Mouse (Mus musculus) embryonic facial prominence, embryonic 10.5 days (tissue): ENCODE measurements around the gene Mrvi1. TPM values are rescaled to one million over a fixed set of nuclear protein-coding genes. Genes with fewer than 3 reads are reported as not detected.
A peak's percentile ranks its signal among the peaks of the same experiment; 100 is the strongest.

Experiments
- DNase-seq: peaks from one replicate; pipeline ENCODE4 v3.0.0-alpha.2; 2017; ENCODE audit warnings: low spot score
- H3K27ac ChIP-seq: fragments of 300-500 bp; sonication (generic); replicated peaks from 2 replicates; pipeline ENCODE4 v1.5.1; 2016; ENCODE audit warnings: mild to moderate bottlenecking
- H3K27me3 ChIP-seq: fragments of 300-500 bp; sonication (generic); replicated peaks from 2 replicates; pipeline ENCODE4 v1.6.1; 2016; ENCODE audit warnings: low read depth, mild to moderate bottlenecking; ENCODE audit not compliant: poor library complexity, severe bottlenecking
- H3K36me3 ChIP-seq: fragments of 300-500 bp; sonication (generic); replicated peaks from 2 replicates; pipeline ENCODE4 v1.6.1; 2016; ENCODE audit warnings: mild to moderate bottlenecking, moderate library complexity
- H3K4me1 ChIP-seq: fragments of 300-500 bp; sonication (generic); 2 replicates; pipeline ENCODE4 v1.6.1; 2016
- H3K4me3 ChIP-seq: fragments of 300-500 bp; sonication (generic); 2 replicates; pipeline ENCODE4 v1.5.1; 2016; ENCODE audit warnings: mild to moderate bottlenecking, moderate library complexity
- H3K9me3 ChIP-seq: fragments of 300-500 bp; sonication (generic); 2 replicates; pipeline ENCODE4 v1.6.1; 2016; ENCODE audit warnings: mild to moderate bottlenecking
- WGBS: fragments of 180-500 bp; shearing (Covaris S2); methylation state at CpG from one replicate; pipeline ENCODE4 v1.1.7; 2016; 5-methylcytosine and 5-hydroxymethylcytosine counted together
- polyA plus RNA-seq: library from polyadenylated mRNA; unstranded; fragments of >200 nt; fragmentation: Nextera tagmentation; extraction: Ambion mirVana; gene quantifications from 2 replicates; pipeline ENCODE4 v1.2.1, GENCODE M21; 2016

Mrvi1 gene
- polyA plus RNA-seq, 1 experiment from 2014 or later, result 1.5 TPM

DNA sequence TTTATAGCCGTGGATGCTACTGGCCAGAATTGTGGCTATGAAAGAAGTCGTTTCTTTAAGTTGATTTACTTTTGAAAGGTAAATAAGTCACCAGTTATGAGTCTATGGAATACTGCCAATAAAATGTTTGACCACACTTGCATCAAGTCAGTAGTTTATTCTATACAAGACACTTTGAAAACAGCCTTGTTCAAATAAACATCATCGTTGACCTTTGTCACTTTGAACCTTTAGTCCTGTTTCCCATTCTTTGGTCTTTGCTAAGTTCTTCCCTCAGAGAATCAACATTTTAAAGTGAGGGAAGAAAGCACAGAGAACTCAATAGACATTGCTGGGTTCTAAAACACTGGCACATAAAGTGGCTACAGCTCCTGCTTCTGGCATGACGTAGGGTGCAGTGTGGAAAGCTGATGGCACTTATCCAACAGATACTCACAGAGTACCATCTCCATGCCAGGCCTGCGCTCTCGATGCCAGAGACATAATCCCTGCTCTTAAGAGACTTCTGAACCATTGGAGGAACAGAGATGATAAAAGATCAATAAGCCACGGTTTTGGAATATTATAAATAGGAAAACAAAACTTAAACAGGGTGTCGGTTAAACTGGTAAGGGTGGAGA, 127.2 kb downstream of the Mrvi1 start:
- no peak for DNase-seq
- no peaks in the 10 kb centered on the region for H3K9me3 ChIP-seq
- no peaks in the 10 kb centered on the region for H3K27me3 ChIP-seq
- H3K4me1 ChIP-seq, result peaks cover 22% of the 10 kb centered on the region
- H3K36me3 ChIP-seq, result no peaks in the 10 kb centered on the region
- 82% methylated on average over 8 of the region's 8 CpGs for WGBS
- H3K27ac ChIP-seq, result no peak overlapping the region
- H3K4me3 ChIP-seq, result no peak overlapping the region

DNA sequence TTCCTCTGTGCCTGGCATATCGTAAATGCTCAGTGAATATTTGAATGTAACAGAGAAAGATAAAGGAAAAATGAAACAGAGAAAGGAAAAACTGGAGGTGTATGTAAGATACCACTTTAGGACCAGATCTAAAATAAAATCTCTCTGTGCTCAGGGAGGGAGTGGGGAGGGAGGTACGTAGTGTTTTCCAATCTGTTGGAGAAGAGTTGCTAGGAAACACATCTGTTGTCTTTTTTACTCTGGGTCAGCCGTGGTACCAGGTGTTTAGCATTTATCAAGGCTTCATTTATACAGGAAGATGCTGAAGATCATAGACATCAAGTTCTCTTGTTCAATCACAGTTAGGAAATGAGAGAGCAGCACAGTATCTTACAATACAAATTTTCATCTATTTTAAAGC, 127.7 kb downstream of the Mrvi1 start:
- no peak overlapping the region for H3K27ac ChIP-seq

DNA sequence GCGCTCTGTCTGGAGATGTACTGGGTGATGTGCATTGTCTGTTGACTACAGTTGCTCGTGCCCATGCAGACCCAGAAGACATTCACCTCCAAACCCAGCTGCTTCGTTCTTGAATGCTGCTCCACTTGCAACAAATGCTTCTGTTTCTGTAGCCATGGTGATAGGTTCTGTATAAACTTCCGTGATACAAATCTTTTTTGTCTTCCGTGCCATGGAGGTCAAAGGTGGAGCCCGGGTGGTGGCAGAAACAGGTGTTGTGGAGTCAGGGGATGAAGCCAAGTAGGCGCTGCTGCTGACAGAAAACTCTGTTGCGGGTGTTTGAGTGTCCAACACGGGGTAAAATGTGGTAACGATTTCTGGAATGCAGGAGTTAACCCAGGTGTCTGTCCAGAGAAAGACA, 128.7 kb downstream of the Mrvi1 start:
- H3K27me3 ChIP-seq, result no peaks in the 10 kb centered on the region
- H3K4me3 ChIP-seq, result no peak overlapping the region
- no peaks in the 10 kb centered on the region for H3K9me3 ChIP-seq
- WGBS, result 63% methylated on average over 10 of the region's 10 CpGs
- H3K4me1 ChIP-seq, result peaks cover 22% of the 10 kb centered on the region
- DNase-seq, result peak; percentile 18
- no peak overlapping the region for H3K27ac ChIP-seq
- no peaks in the 10 kb centered on the region for H3K36me3 ChIP-seq

More for the DNA sequence above, 127.7 kb downstream of the Mrvi1 start:
- H3K4me3 ChIP-seq, result no peak overlapping the region
- WGBS, result 63% methylated on average over 3 of the region's 3 CpGs
- no peak for DNase-seq
- no peaks in the 10 kb centered on the region for H3K9me3 ChIP-seq
- H3K36me3 ChIP-seq, result no peaks in the 10 kb centered on the region
- no peaks in the 10 kb centered on the region for H3K27me3 ChIP-seq
- H3K4me1 ChIP-seq, result peaks cover 22% of the 10 kb centered on the region

DNA sequence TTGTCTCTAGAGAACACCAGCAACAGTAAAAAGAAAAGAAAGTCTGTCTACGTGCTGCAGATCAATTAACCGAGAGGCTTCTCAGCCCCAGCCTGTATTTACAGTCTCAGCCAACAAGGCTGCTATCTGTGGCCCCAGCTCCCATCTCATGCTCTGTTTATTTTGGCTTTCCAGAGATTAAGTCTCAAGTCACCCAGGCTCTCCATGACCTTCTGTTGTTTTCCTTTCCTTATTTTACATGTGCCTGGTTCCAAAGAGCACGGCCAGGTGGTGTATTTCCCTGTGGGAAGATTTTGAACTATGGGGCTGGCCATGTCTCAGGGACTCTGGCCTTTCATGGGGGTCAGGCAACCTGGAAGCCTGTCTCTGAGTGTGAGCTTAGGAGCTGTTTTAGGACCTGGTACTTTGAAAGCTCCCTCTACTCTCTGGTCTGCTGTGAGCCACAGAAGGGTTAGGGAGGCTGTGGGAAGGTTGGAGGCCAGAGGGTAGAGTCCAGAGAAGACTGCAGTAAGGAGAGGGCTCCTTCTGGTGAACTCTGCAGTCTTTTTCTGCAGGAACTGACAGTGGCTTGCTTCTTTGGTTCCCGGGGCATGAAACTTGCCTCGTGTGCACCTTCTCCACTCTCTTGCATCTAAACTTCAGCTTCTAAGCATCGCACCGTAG, 130.6 kb downstream of the Mrvi1 start:
- Histone ChIP-seq H3K27ac (peak overlapping the region; percentile 30; the same call in 1 of the 2 replicates), H3K27me3 (no peaks in the 10 kb centered on the region), H3K36me3 (no peaks in the 10 kb centered on the region), H3K4me1 (peaks cover 22% of the 10 kb centered on the region), H3K9me3 (no peaks in the 10 kb centered on the region), H3K4me3 (no peak overlapping the region)
- WGBS, result 70% methylated on average over 7 of the region's 7 CpGs
- no peak for DNase-seq

DNA sequence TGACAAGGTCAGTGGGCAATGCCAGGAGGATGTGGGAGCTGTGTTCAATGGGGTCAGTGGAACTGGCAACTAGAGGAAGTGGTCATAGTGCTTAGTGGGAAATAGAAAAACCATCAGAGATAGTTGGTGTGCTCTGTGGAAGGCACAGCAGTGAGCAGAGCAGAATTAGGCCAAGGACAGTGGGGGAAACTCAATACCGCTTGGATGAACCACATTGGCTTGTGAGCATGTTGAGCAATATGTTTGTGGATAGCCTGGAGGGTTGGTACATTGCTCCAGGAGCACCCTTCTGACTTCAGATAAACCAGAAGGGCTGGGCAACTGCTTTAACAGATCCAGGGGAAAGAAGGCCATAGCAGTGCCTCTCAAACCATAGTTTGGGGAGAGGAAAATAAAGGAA, 133.9 kb downstream of the Mrvi1 start:
- no peaks in the 10 kb centered on the region for H3K36me3 ChIP-seq
- DNase-seq, result no peak
- 98% methylated on average over 1 of the region's 1 CpGs for WGBS
- no peak overlapping the region for H3K27ac ChIP-seq
- no peaks in the 10 kb centered on the region for H3K9me3 ChIP-seq
- H3K4me3 ChIP-seq, result no peak overlapping the region
- H3K27me3 ChIP-seq, result no peaks in the 10 kb centered on the region
- peaks cover 14% of the 10 kb centered on the region for H3K4me1 ChIP-seq

DNA sequence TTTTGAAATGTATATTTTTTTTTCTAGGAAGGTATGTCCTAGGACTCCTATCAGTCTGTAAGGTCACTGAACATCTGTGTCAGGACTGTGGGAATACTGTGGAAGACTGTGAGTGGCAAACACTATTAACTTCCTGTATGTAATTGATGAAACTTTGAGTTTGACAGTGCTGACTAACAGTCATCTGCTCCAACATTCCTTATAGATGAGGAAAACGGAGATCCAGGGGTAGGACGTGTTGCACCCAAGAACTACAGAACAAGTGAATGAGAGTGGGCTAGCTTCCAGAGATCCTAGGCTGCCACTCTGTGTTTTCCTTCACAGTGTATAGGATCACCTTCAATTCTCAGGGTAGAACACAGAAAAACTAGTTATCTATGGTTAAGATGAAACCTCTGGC, 134.9 kb downstream of the Mrvi1 start:
- Histone ChIP-seq H3K27me3 (no peaks in the 10 kb centered on the region), H3K36me3 (no peaks in the 10 kb centered on the region), H3K4me1 (peaks cover 17% of the 10 kb centered on the region), H3K4me3 (no peak overlapping the region), H3K27ac (no peak overlapping the region), H3K9me3 (no peaks in the 10 kb centered on the region)
- WGBS, result 83% methylated on average over 2 of the region's 2 CpGs
- DNase-seq, result no peak

DNA sequence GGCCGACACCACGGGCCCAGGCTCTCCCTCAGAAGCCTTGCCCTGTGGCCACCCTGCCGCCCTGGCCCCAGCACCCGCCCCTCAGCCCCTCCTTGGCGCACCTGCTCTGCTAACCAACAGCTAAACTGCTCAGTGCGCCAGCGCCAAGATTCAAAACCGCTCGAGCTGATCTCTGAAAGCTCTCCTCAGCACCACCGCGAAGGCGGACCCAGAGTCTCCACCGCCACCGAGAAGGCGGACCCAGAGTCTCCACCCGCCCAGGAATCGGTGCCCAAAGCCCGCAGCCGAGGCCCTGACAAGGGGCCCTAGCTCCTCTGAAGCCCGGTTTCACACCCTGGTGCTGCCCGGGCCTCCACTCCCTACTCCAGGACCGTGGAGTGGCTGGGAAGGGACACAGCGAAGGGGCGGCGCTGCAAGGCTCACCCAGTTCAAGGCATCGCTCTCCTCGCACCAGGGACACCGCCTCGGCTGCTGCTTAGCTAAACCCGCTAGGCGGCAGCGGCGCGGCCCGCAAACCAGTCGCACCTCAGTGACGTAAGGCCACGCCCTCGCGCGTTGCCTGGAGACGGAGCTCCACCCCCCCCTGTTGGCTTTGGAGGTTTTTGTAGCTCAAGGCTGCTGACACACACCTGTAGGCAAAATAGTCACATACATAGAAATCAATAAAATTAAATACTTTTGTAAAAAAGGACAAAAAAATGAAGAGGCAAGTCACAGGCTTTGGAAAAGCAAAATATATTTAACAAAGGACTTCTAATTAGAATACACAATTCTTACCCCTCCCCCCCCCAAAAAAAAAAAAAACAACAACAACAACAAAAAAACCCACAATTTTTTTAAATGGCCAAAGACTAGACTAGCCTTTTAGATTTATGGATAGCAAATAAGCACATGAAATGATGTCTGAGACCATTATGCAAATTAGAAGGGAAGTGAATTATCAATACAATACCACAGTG, 138.1 kb downstream of the Mrvi1 start, which contains the start of gene Rnf141:
Rnf141 (minus strand) TSS at position 542 of the 959 bp plus-strand sequence.
- WGBS, result under 1% methylated on average over 42 of the region's 42 CpGs
- H3K4me3 ChIP-seq, result peak within 1 kb of the TSS; percentile 92
- peak within 1 kb of the TSS; percentile 92 for H3K27ac ChIP-seq
- H3K4me1 ChIP-seq, result peaks cover 9% of the 10 kb centered on the region
- peak; percentile 94 for DNase-seq
- H3K9me3 ChIP-seq, result no peaks in the 10 kb centered on the region
- H3K36me3 ChIP-seq, result no peaks in the 10 kb centered on the region
- no peaks in the 10 kb centered on the region for H3K27me3 ChIP-seq

DNA sequence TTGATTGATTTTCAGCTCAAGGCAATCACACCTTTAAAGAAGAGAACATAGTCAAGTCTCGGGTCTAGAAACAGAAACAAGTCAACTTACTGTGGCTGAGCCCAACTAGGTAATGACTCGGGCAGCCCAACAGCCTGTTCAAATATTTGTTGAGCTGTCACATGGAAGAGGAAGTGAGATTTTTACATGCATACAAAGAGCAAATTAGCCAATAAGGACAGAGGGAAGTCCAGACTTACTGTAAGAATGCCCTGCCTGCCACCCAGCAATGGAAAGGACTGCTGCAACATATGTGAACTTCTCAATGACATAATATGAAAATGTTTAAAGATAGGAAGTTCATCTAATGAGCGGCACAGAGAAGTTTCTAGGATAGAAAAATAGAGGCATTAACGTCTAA, 141.9 kb downstream of the Mrvi1 start:
- Histone ChIP-seq H3K27me3 (no peaks in the 10 kb centered on the region), H3K9me3 (no peaks in the 10 kb centered on the region), H3K4me3 (no peak overlapping the region), H3K4me1 (peaks cover 9% of the 10 kb centered on the region), H3K36me3 (peaks cover 6% of the 10 kb centered on the region; the same call in 1 of the 2 replicates), H3K27ac (no peak overlapping the region)
- 81% methylated on average over 4 of the region's 4 CpGs for WGBS
- no peak for DNase-seq

DNA sequence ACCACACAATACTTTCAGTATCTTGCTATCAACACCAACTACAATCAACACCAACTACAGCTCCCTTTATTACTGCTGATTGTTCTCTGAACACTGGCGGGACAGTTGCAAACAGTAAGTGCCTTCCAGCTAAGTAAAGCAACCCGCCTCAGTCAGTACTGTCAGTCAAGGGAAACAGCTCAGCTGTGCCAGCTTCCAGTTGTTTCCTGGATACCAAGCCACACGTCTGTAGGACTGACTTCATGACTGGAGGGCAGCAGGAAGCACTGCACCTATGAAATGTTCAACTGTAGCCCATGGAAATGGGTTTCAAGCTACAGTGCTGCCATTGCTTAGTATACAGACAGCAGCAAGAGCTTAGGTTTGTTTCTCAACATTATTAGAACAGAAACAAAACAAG, 147.7 kb downstream of the Mrvi1 start:
- no peaks in the 10 kb centered on the region for H3K27me3 ChIP-seq
- DNase-seq, result no peak
- H3K9me3 ChIP-seq, result no peaks in the 10 kb centered on the region
- no peak overlapping the region for H3K4me3 ChIP-seq
- H3K27ac ChIP-seq, result no peak overlapping the region
- H3K4me1 ChIP-seq, result no peaks in the 10 kb centered on the region
- H3K36me3 ChIP-seq, result peaks cover 37% of the 10 kb centered on the region
- WGBS, result 62% methylated on average over 3 of the region's 3 CpGs

DNA sequence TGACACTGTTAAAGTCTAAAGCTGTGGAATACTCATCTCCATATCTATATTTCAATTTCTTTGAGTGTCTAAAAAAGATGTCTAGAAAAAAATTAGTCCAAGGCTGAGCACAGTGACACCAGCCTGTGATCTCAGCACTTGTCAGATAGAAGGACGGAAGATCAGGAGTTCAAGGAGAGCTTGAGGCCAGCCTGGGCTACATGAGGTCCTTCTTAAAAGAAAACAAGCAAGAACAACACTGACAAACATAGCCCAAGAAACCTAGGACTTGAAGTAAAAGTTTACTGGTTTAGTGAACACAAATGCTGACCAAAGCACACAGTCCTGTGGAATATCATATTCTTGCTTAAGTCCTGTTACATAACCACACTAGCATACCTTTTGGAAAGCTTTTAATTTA, 148.2 kb downstream of the Mrvi1 start:
- no peak for DNase-seq
- Histone ChIP-seq H3K4me1 (no peaks in the 10 kb centered on the region), H3K27me3 (no peaks in the 10 kb centered on the region), H3K4me3 (no peak overlapping the region), H3K27ac (no peak overlapping the region), H3K9me3 (no peaks in the 10 kb centered on the region), H3K36me3 (peaks cover 38% of the 10 kb centered on the region)
- WGBS, result 91% methylated on average over 1 of the region's 1 CpGs

DNA sequence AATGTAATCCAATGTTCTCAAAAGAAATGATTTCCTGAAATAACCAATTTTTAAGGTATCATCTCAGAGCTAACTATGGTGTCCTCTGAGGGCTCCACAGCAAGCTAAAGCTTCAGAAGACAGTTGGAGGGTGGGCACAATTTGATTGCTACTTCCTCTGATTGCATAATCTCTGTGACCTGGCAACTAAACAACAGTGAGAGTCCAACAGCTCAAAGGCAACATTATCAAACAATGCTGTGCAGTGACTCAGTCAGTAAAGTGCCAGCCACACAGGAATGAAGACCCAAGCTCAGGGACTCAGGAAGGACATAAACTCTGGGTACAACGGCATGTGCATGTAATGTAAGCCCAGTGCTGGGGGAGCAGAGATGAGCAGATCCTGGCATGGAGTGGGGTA, 149.2 kb downstream of the Mrvi1 start:
- Histone ChIP-seq H3K9me3 (no peaks in the 10 kb centered on the region), H3K27me3 (no peaks in the 10 kb centered on the region), H3K36me3 (peaks cover 47% of the 10 kb centered on the region), H3K4me3 (no peak overlapping the region), H3K4me1 (no peaks in the 10 kb centered on the region), H3K27ac (no peak overlapping the region)
- DNase-seq, result no peak
- WGBS, result 88% methylated on average over 1 of the region's 1 CpGs

DNA sequence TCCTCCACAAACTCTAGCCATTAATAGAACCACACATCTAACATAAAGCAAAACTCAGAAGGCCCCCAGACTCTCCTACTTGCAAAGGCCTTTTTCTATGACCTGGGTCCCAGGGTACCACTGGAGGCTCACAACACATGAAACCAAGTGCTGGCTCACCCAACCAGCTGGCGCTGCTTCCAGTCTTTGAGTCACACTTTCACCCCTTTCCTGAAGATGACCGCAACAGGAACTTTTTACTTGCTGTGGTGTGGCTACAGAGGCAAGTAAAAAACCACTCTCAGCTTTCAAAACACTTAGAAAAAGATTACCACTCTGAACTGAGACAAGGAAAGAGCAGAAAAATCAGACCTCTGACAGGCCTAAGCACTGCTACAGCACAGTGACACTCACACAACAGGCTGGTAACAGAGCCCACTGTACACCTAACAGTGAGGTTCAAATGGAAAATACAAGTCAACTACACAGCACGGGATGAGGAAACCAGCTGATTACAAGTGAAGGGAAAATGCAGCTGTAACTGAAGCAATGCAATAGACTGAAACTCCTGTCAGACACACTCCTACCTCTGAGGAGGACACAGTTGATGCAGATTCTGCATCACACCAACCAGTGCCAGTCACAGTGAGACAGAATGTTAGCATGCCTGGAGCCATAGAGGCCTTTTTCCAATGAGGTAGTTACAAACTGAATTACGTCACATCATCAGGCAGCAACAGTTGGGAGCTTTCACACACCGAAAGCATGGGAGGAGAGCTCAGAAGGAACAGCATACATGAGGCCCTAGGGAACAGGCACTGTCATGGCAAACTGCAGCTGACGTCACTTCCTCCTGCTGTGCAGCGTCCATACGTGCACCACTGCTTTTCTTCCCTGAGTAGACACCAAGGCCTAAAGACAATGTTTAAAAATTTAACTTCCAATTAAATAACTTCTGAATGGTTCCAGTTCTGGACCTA, 158.0 kb downstream of the Mrvi1 start:
- DNase-seq, result no peak
- WGBS, result 89% methylated on average over 8 of the region's 8 CpGs
- Histone ChIP-seq H3K27ac (no peak overlapping the region), H3K4me3 (no peak overlapping the region), H3K36me3 (peaks cover 53% of the 10 kb centered on the region), H3K4me1 (no peaks in the 10 kb centered on the region), H3K9me3 (no peaks in the 10 kb centered on the region), H3K27me3 (no peaks in the 10 kb centered on the region)
